ENCODE assay signal across 10 mouse cellular contexts in genomic region chr13:31624966-31625332, GRCm38 (mm10). TPM values are rescaled to one million over a fixed set of nuclear protein-coding genes. Genes with fewer than 3 reads are reported as not detected.
DNase-seq lines count a peak whose midpoint lies in the region; ATAC-seq lines count a peak whose summit lies in the region.
"Had no signal": no experiment of that assay in that cellular context is flagged by ENCODE, and none has a peak within 500 bp of the region (broad histone marks: within the 10 kb centered on the region; RNA-seq: fewer than 3 reads in every experiment).

No protein-coding gene starts in this region.

- no peak overlapping the region for H3K9ac ChIP-seq in heart, embryonic 16.5 days (ENCODE audit: low read length)
- peak overlapping the region; percentile 79 for H3K9ac ChIP-seq in embryonic facial prominence, embryonic 12.5 days
- peak overlapping the region; percentile 59 for H3K9ac ChIP-seq in neural tube, embryonic 13.5 days

- peaks cover 95% of the 10 kb centered on the region for H3K27me3 ChIP-seq in heart, embryonic 16.5 days (ENCODE audit: control insufficient read depth, insufficient read depth, low read length)
- peaks cover 92% of the 10 kb centered on the region for H3K27me3 ChIP-seq in embryonic facial prominence, embryonic 12.5 days
- peaks cover 100% of the 10 kb centered on the region for H3K27me3 ChIP-seq in limb, embryonic 10.5 days (ENCODE audit: low read depth, poor library complexity, severe bottlenecking)
- H3K27me3 ChIP-seq in neural tube, embryonic 13.5 days: peaks cover 100% of the 10 kb centered on the region

- H3K4me3 ChIP-seq in heart, embryonic 16.5 days (ENCODE audit: low read length): peak overlapping the region; percentile 60
- peak overlapping the region; percentile 51 for H3K4me3 ChIP-seq in embryonic facial prominence, embryonic 12.5 days
- peak overlapping the region; percentile 55 for H3K4me3 ChIP-seq in limb, embryonic 10.5 days
- H3K4me3 ChIP-seq in neural tube, embryonic 13.5 days: peak overlapping the region; percentile 42

- peak overlapping the region; percentile 89 for H3K4me2 ChIP-seq in heart, embryonic 16.5 days (ENCODE audit: low read depth, low read length)
- H3K4me2 ChIP-seq in embryonic facial prominence, embryonic 12.5 days (replicated peaks): peak overlapping the region; percentile 85
- peak overlapping the region; percentile 59 for H3K4me2 ChIP-seq in neural tube, embryonic 13.5 days

- H3K27ac ChIP-seq in heart, embryonic 16.5 days (ENCODE audit: low read length): no peak overlapping the region
- H3K27ac ChIP-seq in embryonic facial prominence, embryonic 12.5 days: peak overlapping the region; percentile 91
- H3K27ac ChIP-seq in limb, embryonic 10.5 days: 0 out of 2 replicates have a peak overlapping the region, but pooled peaks have one; percentile 42
- H3K27ac ChIP-seq in neural tube, embryonic 13.5 days (replicated peaks): 0 out of 2 replicates have a peak overlapping the region, but pooled peaks have one; percentile 28
- H3K27ac ChIP-seq: macrophage had no signal

- intact Hi-C loops in heart, postnatal 36 days (cut with DNase I): no loop called here

- WGBS in heart, embryonic 16.5 days: under 1% methylated on average over 13 of the region's 13 CpGs
- 1% methylated on average over 13 of the region's 13 CpGs for WGBS in embryonic facial prominence, embryonic 12.5 days
- WGBS in limb, embryonic 10.5 days: under 1% methylated on average over 13 of the region's 13 CpGs
- WGBS in neural tube, embryonic 13.5 days: under 1% methylated on average over 13 of the region's 13 CpGs

- no peaks in the 10 kb centered on the region for H3K9me3 ChIP-seq in heart, embryonic 16.5 days (replicated peaks; ENCODE audit: control insufficient read depth, low read length)
- H3K9me3 ChIP-seq in embryonic facial prominence, embryonic 12.5 days: no peaks in the 10 kb centered on the region
- H3K9me3 ChIP-seq in limb, embryonic 10.5 days (replicated peaks): no peaks in the 10 kb centered on the region
- no peaks in the 10 kb centered on the region for H3K9me3 ChIP-seq in neural tube, embryonic 13.5 days

- no peaks in the 10 kb centered on the region for H3K36me3 ChIP-seq in heart, embryonic 16.5 days (ENCODE audit: control insufficient read depth, insufficient read depth)
- H3K36me3 ChIP-seq in embryonic facial prominence, embryonic 12.5 days: no peaks in the 10 kb centered on the region
- H3K36me3 ChIP-seq in limb, embryonic 10.5 days: no peaks in the 10 kb centered on the region
- H3K36me3 ChIP-seq in neural tube, embryonic 13.5 days: no peaks in the 10 kb centered on the region

- peaks cover 16% of the 10 kb centered on the region for H3K4me1 ChIP-seq in heart, embryonic 16.5 days (ENCODE audit: control insufficient read depth, insufficient read depth, low read length)
- peaks cover 37% of the 10 kb centered on the region for H3K4me1 ChIP-seq in embryonic facial prominence, embryonic 12.5 days
- peaks cover 56% of the 10 kb centered on the region for H3K4me1 ChIP-seq in limb, embryonic 10.5 days
- H3K4me1 ChIP-seq in neural tube, embryonic 13.5 days (replicated peaks): peaks cover 48% of the 10 kb centered on the region

- DNase-seq in heart, postnatal 36 days: no peak
- no peak for DNase-seq in limb, embryonic 10.5 days (ENCODE audit: low spot score)
- no peak for DNase-seq in Muller cell, postnatal 12 days (ENCODE audit: inconsistent ontology term)
- no peak for DNase-seq in right cerebral cortex, postnatal 4 days
- no peak for DNase-seq in ovary, postnatal 36 days (ENCODE audit: low spot score)

- ATAC-seq in heart, embryonic 16.5 days (replicated peaks; ENCODE audit: extremely low read depth, insufficient read depth, low FRiP score): 0 out of 2 replicates have a peak, but pooled peaks have one; percentile 14
- no peak for ATAC-seq in embryonic facial prominence, embryonic 12.5 days (ENCODE audit: insufficient number of reproducible peaks, insufficient read depth, low FRiP score, low TSS enrichment)
- no peak for ATAC-seq in neural tube, embryonic 13.5 days (ENCODE audit: low read depth)

RNA-seq across cellular contexts. Expression of gene Foxf2, which starts 0.7 kb away (rescaled TPM):
- polyA plus RNA-seq in heart, embryonic 16.5 days (2015; fragmentation: Nextera tagmentation; extraction: Ambion mirVana): 0.22 and 1.6 TPM in 2 replicates
- under 1 TPM in 1 of 2 experiments, not detected in 1; 0.19 TPM for total RNA-seq in heart, postnatal 36 days (2021)
- 21.4 and 25.8 TPM in 2 replicates for polyA plus RNA-seq in embryonic facial prominence, embryonic 12.5 days (2016; fragmentation: Nextera tagmentation; extraction: Ambion mirVana)
- polyA plus RNA-seq in limb, embryonic 10.5 days (2016; fragmentation: Nextera tagmentation; extraction: Ambion mirVana): 0.44 and 0.75 TPM in 2 replicates
- 5.0 and 5.5 TPM in 2 replicates for polyA plus RNA-seq in neural tube, embryonic 13.5 days (2015; fragmentation: Nextera tagmentation; extraction: Ambion mirVana)
- total RNA-seq: MEL had no signal
- polyA plus RNA-seq: macrophage had no signal
